Comparison of ENCODE assay signal across 8 mouse cellular contexts in the genomic region with DNA sequence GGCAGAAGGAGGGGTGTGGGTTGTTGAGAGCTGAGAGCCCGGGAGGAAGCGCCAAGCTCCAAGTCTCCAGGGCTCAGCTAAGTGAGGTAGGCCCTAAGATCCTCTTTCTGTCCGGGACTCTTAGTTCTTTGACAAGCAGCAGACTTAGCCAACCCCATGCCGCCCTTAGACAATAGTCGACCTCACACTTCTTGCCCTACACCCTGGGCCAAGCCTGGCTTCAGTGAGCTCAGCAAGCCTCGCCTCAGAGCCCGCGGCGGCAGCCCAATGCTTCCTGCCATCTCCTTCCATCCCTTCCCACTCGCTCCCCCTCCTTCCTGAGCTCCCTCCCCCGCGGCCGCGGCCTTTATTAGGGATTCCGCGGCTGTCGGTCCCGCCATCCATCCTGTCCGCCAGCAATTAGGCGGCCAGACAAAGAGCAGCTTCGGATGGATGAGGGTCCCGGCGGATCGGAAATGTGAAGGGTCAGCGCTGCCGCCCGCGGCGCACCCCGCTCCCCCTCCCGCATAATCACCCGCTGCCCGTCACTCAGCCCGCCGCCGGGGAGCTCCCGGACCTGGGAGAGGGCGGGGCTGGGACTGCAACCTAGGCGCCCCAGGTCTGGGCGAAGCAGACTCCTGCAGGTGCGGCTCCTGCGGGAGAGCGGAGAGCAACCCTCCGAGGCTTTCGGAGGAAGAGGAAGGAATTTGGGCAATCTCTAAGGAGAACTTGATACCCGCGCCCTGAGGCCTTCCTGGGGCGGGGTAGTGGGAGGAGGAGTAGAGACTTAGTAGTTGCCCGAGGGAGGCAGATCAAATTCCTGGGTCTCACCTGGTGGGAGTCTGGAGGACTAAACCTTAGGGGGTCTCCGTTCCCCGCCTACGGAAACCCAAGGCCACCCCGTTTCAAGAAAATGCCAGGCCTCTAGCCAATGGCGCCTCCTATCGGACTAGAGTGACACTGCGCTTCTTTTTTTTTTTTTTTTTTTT. TPM values are rescaled to one million over a fixed set of nuclear protein-coding genes. Genes with fewer than 3 reads are reported as not detected.
DNase-seq lines count a peak whose midpoint lies in the region; ATAC-seq and TF ChIP-seq lines count a peak whose summit lies in the region.

No protein-coding gene starts in this region.

- intact Hi-C loops in left cerebral cortex, adult 2 months (cut with DNase I): no loop called here

- peak overlapping the region; percentile 6; the same call in 1 of the 2 replicates for H3K9ac ChIP-seq in heart, embryonic 11.5 days (ENCODE audit: low read depth, low read length)
- H3K9ac ChIP-seq in kidney, postnatal 0 days (ENCODE audit: low read depth, low read length): peak overlapping the region; percentile 49; the same call in 1 of the 2 replicates

- H3K4me2 ChIP-seq in heart, embryonic 11.5 days: peak overlapping the region; percentile 70
- H3K4me2 ChIP-seq in kidney, postnatal 0 days (ENCODE audit: low read length): peak overlapping the region; percentile 90

- peaks cover 22% of the 10 kb centered on the region for H3K4me1 ChIP-seq in heart, embryonic 11.5 days (ENCODE audit: control insufficient read depth, insufficient read depth, low read length)
- peaks cover 41% of the 10 kb centered on the region for H3K4me1 ChIP-seq in kidney, postnatal 0 days (replicated peaks; ENCODE audit: insufficient read depth, low read length)

- peak; percentile 43 for TF ChIP-seq CTCF in left cerebral cortex, adult 2 months (IDR thresholded peaks at IDR 0.05)
- TF ChIP-seq CTCF in kidney, postnatal 0 days (IDR thresholded peaks at IDR 0.05; ENCODE audit: low read depth): peak; percentile 57

- no peaks in the 10 kb centered on the region for H3K9me3 ChIP-seq in heart, embryonic 11.5 days (replicated peaks; ENCODE audit: control insufficient read depth, low read length)
- H3K9me3 ChIP-seq in kidney, postnatal 0 days (replicated peaks; ENCODE audit: low read length): no peaks in the 10 kb centered on the region

- H3K27me3 ChIP-seq in heart, embryonic 11.5 days (ENCODE audit: control insufficient read depth, insufficient read depth, low read length): peaks cover 94% of the 10 kb centered on the region
- peaks cover 20% of the 10 kb centered on the region for H3K27me3 ChIP-seq in kidney, postnatal 0 days (ENCODE audit: insufficient read depth, low read length)

- no peaks in the 10 kb centered on the region for H3K36me3 ChIP-seq in heart, embryonic 11.5 days (ENCODE audit: control insufficient read depth, insufficient read depth, low read length)
- no peaks in the 10 kb centered on the region for H3K36me3 ChIP-seq in kidney, postnatal 0 days (ENCODE audit: insufficient read depth, low read length)

- H3K27ac ChIP-seq in left cerebral cortex, adult 2 months: no peak overlapping the region
- no peak overlapping the region for H3K27ac ChIP-seq in heart, embryonic 11.5 days (ENCODE audit: low read depth, low read length)
- H3K27ac ChIP-seq in kidney, postnatal 0 days: no peak overlapping the region; the same call in 1 of the 2 replicates

- no peak for ATAC-seq in heart, embryonic 11.5 days (replicated peaks; ENCODE audit: insufficient number of reproducible peaks, low FRiP score, low TSS enrichment)
- ATAC-seq in kidney, postnatal 0 days (replicated peaks; ENCODE audit: low FRiP score, low read depth): 0 out of 2 replicates have a peak, but pooled peaks have one; percentile 16

- peak overlapping the region; percentile 44 for H3K4me3 ChIP-seq in left cerebral cortex, adult 2 months
- peak overlapping the region; percentile 45 for H3K4me3 ChIP-seq in heart, embryonic 11.5 days (ENCODE audit: low read depth, low read length)
- H3K4me3 ChIP-seq in kidney, postnatal 0 days (replicated peaks; ENCODE audit: low read depth, low read length): peak overlapping the region; percentile 42

- WGBS in heart, embryonic 11.5 days (ENCODE audit: insufficient replicate concordance): under 1% methylated on average over 56 of the region's 56 CpGs
- WGBS in kidney, postnatal 0 days: 2% methylated on average over 56 of the region's 56 CpGs

- DNase-seq in left cerebral cortex, adult 2 months (ENCODE audit: extremely low spot score in 1 of 2, low spot score in 2 of 2): no peak
- no peak for DNase-seq in left cerebral cortex, adult 11 months (ENCODE audit: low spot score)
- DNase-seq in cerebellum, postnatal 14 days: peak; percentile 45 to 59
- DNase-seq in kidney, postnatal 0 days (ENCODE audit: low spot score): peak; percentile 86
- DNase-seq in lung, postnatal 10 days: peak; percentile 60
- DNase-seq in retina, postnatal 1 day: peak; percentile 82
- no peak for DNase-seq in right cerebral cortex, postnatal 4 days

RNA-seq across cellular contexts. Expression of gene Dnajc22, which starts 0.6 kb away (rescaled TPM):
- total RNA-seq in left cerebral cortex, adult 2 months (2021): under 1 TPM in 1 of 2 experiments, not detected in 1; 0.21 TPM
- polyA plus RNA-seq in heart, embryonic 11.5 days (2014; fragmentation: Nextera tagmentation; extraction: Ambion mirVana): 0.96 and 1.7 TPM in 2 replicates
- polyA plus RNA-seq in kidney, postnatal 0 days (2015; fragmentation: Nextera tagmentation; extraction: Ambion mirVana): 8.8 TPM in 2 replicates

RNA-seq across cellular contexts. Expression of gene C1ql4, which starts 6.0 kb away (rescaled TPM):
- not detected for total RNA-seq in left cerebral cortex, adult 2 months (2021)
- polyA plus RNA-seq in heart, embryonic 11.5 days (2014; fragmentation: Nextera tagmentation; extraction: Ambion mirVana): 0.20 and 0.27 TPM in 2 replicates
- 1.3 TPM in 2 replicates for polyA plus RNA-seq in kidney, postnatal 0 days (2015; fragmentation: Nextera tagmentation; extraction: Ambion mirVana)

RNA-seq across cellular contexts. Expression of gene Troap, which starts 19.2 kb away (rescaled TPM):
- under 1 TPM in 1 of 2 experiments, not detected in 1; 0.72 TPM for total RNA-seq in left cerebral cortex, adult 2 months (2021)
- 21.1 and 22.0 TPM in 2 replicates for polyA plus RNA-seq in heart, embryonic 11.5 days (2014; fragmentation: Nextera tagmentation; extraction: Ambion mirVana)
- 11.4 and 11.5 TPM in 2 replicates for polyA plus RNA-seq in kidney, postnatal 0 days (2015; fragmentation: Nextera tagmentation; extraction: Ambion mirVana)

RNA-seq across cellular contexts. Expression of gene Spats2, which starts 32.1 kb away (rescaled TPM):
- 10 to 100 TPM; 34.8 to 35.6 TPM for total RNA-seq in left cerebral cortex, adult 2 months (2021)
- 43.5 and 45.2 TPM in 2 replicates for polyA plus RNA-seq in heart, embryonic 11.5 days (2014; fragmentation: Nextera tagmentation; extraction: Ambion mirVana)
- polyA plus RNA-seq in kidney, postnatal 0 days (2015; fragmentation: Nextera tagmentation; extraction: Ambion mirVana): 33.5 and 34.6 TPM in 2 replicates

RNA-seq across cellular contexts. Expression of gene Prph, which starts 38.6 kb away (rescaled TPM):
- total RNA-seq in left cerebral cortex, adult 2 months (2021): under 1 TPM; 0.91 to 0.97 TPM
- polyA plus RNA-seq in heart, embryonic 11.5 days (2014; fragmentation: Nextera tagmentation; extraction: Ambion mirVana): 0.09 and 0.59 TPM in 2 replicates
- polyA plus RNA-seq in kidney, postnatal 0 days (2015; fragmentation: Nextera tagmentation; extraction: Ambion mirVana): 0.26 and 0.82 TPM in 2 replicates

Comparison
In these comparisons a context has a peak if more than half of its experiments do, and no peak if none do; other contexts are left out.
1. DNase-seq: peak in cerebellum, postnatal 14 days (2 of 2), kidney, postnatal 0 days (single experiment), lung, postnatal 10 days (single experiment) and retina, postnatal 1 day (single experiment); none in left cerebral cortex, adult 2 months (0 of 2), left cerebral cortex, adult 11 months (single experiment) and right cerebral cortex, postnatal 4 days (single experiment).
2. Peak in every context shown above with its lines, with median percentiles within 50 percentile points of each other: H3K4me3 ChIP-seq.